Mouse (Mus musculus) lung, adult 2 months (tissue): ENCODE measurements around the gene Cdrt4.

Source experiments
- CTCF ChIP-seq: fragments of 200-500 bp; IDR thresholded peaks from 2 replicates; pipeline ENCODE4 v1.5.1; 2011; ENCODE audit warnings: mild to moderate bottlenecking, low read length, control low read depth; ENCODE audit not compliant: insufficient read depth
- POLR2A ChIP-seq: fragments of 200-500 bp; IDR thresholded peaks from 2 replicates; pipeline ENCODE4 v1.6.1; 2011; ENCODE audit warnings: low read depth, mild to moderate bottlenecking, control low read depth, low read length, borderline replicate concordance; ENCODE audit errors: extremely low read depth

GRCm38 (mm10) chr11:62909720-62910306 lies 41.2 kb upstream of the Cdrt4 start:
- TF ChIP-seq CTCF (peak; percentile 7; the same call in 1 of the 2 replicates), POLR2A (no peak)
